Mouse (Mus musculus): ENCODE measurements at regions not wholly inside any gene's neighbourhood (a gene's known extent, or its start where the extent isn't known, plus 50 kb on each side); places are given as distances from the start of the nearest gene placed in this dataset.

DNA sequence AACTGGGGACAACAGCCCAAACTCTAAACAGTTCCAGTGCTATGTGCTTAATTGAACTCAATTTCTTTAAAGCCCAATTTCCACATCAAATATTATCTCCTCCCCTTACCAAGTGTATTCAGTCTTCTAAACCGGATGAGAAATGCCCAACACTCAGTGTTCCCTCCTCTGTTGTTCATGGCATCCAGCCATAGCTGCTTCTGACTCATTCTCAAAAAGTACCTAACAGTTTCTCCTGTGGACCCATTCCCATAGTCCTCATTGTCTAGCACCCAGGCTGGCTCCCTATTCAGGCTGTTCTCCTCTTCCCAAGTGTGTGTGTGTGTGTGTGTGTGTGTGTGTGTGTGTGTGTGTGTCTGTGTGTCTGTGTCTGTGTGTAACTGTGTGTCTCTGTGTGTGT lies 478.7 kb downstream of the Pdcd6ip start:
- intact Hi-C loops (cut with DNase I): no loop called here
- DNase-seq: no peak
- Histone ChIP-seq H3K4me3 (no peak overlapping the region), H3K27ac (no peak overlapping the region)
- TF ChIP-seq CTCF (IDR thresholded peaks at IDR 0.05): no peak

DNA sequence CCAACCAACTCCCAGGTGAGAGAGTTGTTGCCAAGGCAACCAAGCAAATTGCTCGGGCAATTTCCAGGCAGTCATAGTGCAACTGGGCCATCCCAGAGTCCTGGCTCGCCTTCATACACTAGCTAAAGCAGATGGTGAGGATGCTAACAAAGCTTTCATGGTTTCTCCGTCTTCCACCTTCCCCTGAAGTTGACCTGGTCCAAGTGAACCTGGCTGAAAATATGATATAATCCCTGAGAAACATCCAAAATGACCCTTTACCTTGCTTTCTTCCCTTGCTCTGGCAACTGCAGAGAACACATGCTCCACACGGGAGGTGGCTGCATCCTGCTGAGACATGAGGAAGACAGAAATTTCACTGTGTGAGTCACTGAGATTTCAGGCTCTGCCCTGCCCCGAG lies 494.1 kb downstream of the Pdcd6ip start:
- intact Hi-C loops (cut with DNase I): no loop called here
- TF ChIP-seq CTCF (IDR thresholded peaks at IDR 0.05): no peak
- H3K27ac ChIP-seq: no peak overlapping the region
- no peak overlapping the region for H3K4me3 ChIP-seq
- DNase-seq: no peak

DNA sequence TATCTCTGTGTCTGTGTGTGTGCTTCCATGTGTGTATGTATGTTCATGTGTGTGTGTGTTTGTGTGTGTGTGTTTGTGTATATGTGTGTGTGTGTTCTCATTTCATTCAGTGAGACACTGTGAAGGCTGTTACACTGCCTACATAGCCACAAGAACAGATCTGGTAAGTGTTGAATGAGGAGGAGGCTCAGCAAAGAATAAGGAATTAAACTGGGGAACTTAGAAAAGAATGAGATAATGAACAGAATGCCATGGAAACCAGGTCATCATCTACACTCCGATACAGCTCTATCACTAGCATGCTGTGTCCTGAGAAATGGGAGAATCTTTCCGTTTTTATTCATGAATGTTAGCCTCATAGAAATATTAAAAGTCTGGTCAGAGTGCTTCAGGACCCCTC lies 495.7 kb downstream of the Pdcd6ip start:
- no peak overlapping the region for H3K4me3 ChIP-seq
- no peak overlapping the region for H3K27ac ChIP-seq
- no peak for TF ChIP-seq CTCF (IDR thresholded peaks at IDR 0.05)
- no peak for DNase-seq
- intact Hi-C loops (cut with DNase I): no loop called here

DNA sequence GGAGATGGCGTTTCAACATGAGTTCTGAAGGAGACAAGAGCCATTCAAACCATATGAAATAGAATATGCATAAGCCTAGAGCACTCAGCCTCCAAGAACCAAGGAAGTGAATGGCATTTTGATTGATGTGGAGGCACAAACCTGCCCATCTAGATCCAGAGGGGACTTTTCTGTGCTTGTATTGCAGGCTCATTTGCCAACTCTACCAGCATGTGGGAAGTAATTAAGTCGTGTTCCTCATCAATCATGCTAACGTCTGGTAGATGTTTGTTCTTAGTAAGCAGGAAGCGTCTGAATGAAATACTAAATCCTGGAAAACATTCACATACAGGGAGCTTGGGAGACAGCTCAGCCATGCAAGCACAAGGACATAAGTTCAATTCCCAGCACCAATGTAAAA lies 499.9 kb downstream of the Pdcd6ip start:
- no peak for TF ChIP-seq CTCF (IDR thresholded peaks at IDR 0.05)
- intact Hi-C loops (cut with DNase I): no loop called here

DNA sequence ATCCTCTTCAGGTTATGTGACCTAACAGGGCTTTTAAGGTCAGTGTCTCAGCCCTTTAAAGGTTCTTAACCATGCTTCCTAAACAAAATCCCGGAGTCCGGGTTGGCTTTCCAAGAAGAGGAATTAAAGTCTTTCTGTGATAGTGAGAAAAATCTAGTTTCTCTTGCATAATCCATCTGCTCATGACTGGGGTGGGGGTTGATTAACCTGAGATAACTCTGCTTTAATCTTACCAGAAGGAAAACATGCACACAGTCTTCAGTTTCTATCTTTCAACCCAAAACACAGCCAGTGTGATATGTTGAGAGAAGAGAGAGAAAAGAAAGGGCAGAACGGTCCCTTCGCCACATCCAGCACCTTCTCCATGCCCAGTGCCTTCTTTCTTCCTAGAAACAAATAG lies 508.8 kb downstream of the Pdcd6ip start:
- Histone ChIP-seq H3K27ac (no peak overlapping the region), H3K4me3 (no peak overlapping the region)
- DNase-seq: no peak
- intact Hi-C loops (cut with DNase I): no loop called here
- TF ChIP-seq CTCF (IDR thresholded peaks at IDR 0.05): no peak

More for the DNA sequence above, 499.9 kb downstream of the Pdcd6ip start:
- Histone ChIP-seq H3K4me3 (no peak overlapping the region), H3K27ac (no peak overlapping the region)
- DNase-seq: no peak

DNA sequence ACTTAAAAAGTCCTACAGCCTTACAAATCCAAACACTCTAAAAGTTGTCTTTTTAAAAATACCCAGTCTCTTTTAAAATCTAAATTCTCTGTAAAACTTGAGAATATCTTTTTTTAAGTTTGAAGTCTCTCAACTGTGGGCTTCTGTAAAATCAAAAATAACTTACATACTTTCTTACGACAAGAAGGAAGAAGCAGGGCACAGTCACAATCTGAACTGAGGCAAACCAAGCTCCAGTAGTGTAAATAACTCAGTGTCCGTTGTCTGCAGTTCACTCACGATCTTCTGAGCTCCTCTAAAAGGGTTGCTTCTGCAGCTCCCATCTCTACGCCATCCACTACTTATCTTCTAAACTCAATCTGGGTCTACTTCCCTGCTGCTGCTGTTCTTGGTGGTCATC lies 512.5 kb downstream of the Pdcd6ip start:
- intact Hi-C loops (cut with DNase I): no loop called here
- TF ChIP-seq CTCF (IDR thresholded peaks at IDR 0.05): no peak
- H3K27ac ChIP-seq: no peak overlapping the region
- H3K4me3 ChIP-seq: no peak overlapping the region
- no peak for DNase-seq

DNA sequence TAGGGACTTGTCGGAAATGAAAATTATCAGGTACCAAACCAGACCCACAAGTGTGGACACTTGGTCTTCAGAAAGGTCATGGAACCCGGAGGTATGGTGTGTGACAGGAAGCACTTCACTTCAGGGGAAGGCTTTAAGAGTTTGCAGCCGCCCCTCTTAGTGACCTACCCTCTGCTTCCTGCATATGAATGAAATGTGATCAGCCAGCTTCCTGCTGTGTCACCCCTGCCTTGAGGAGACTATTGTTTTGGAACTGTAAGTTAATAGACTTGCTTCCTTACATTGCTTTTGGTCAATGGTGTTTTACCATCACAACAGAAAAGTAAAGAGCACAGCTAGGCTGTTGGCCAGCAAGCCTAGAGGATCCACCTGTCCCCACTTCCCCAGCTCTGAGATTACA lies 515.3 kb downstream of the Pdcd6ip start:
- Histone ChIP-seq H3K4me3 (no peak overlapping the region), H3K27ac (no peak overlapping the region)
- no peak for TF ChIP-seq CTCF (IDR thresholded peaks at IDR 0.05)
- intact Hi-C loops (cut with DNase I): no loop called here
- DNase-seq: no peak

DNA sequence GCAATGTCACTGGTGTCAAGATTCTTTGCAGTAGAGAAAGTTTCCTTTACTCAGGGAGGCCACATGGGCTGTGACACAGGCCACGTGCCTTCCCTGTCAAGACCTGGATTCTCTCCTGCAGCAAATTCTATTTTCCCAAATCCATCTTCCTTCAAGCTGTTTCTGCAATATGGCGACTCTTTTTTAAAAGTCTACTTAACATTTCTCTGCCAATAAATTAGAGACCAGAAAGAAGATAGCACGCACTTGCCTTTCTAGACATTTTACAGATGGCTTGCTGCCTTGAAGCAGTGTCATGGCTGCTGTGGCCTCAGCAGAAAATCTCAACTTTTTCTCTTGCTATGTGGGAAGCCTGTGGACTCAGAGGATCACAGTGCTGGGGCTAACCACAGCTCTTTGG lies 516.9 kb downstream of the Pdcd6ip start:
- intact Hi-C loops (cut with DNase I): no loop called here
- TF ChIP-seq CTCF (IDR thresholded peaks at IDR 0.05): no peak

DNA sequence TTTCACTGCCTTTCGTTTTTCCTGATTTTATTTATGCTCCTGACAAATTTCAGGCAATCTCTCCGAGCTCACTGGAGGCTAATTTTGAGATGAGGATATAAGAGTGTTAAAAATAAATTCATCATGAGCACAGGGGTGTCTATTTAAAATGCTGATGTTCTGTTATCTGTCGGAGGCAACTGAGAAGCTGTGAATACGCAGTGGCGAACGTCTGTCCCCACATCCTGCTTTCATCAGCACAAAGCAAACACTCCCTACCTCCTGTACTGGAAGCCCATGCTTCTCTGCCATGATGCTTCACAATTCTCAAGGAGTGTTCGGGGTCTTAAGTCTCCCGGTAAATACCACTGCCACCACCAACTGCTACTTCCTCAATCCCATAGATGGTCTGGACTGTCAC lies 526.9 kb downstream of the Pdcd6ip start:
- Histone ChIP-seq H3K4me3 (no peak overlapping the region), H3K27ac (no peak overlapping the region)
- intact Hi-C loops (cut with DNase I): no loop called here
- TF ChIP-seq CTCF (IDR thresholded peaks at IDR 0.05): no peak
- no peak for DNase-seq

More for the DNA sequence above, 516.9 kb downstream of the Pdcd6ip start:
- no peak overlapping the region for H3K4me3 ChIP-seq
- no peak overlapping the region for H3K27ac ChIP-seq
- DNase-seq: no peak

DNA sequence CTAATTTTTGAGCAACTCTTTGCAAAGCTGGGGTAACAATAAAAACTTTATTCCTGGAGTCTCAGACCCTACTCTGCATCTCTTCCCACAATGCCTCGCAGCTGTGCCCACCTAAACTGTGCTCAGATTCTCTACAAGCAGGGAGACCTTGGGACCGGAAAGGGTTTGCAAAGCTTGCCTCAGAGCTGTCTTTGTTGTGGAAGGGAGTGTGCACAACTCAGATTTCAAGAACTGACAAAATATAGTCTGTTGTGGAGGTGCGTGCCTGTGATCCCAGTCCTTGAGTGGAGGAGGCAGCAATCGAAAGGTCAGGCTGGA lies 530.2 kb downstream of the Pdcd6ip start:
- Histone ChIP-seq H3K4me3 (no peak overlapping the region), H3K27ac (no peak overlapping the region)
- no peak for DNase-seq
- TF ChIP-seq CTCF (IDR thresholded peaks at IDR 0.05): no peak
- intact Hi-C loops (cut with DNase I): no loop called here

DNA sequence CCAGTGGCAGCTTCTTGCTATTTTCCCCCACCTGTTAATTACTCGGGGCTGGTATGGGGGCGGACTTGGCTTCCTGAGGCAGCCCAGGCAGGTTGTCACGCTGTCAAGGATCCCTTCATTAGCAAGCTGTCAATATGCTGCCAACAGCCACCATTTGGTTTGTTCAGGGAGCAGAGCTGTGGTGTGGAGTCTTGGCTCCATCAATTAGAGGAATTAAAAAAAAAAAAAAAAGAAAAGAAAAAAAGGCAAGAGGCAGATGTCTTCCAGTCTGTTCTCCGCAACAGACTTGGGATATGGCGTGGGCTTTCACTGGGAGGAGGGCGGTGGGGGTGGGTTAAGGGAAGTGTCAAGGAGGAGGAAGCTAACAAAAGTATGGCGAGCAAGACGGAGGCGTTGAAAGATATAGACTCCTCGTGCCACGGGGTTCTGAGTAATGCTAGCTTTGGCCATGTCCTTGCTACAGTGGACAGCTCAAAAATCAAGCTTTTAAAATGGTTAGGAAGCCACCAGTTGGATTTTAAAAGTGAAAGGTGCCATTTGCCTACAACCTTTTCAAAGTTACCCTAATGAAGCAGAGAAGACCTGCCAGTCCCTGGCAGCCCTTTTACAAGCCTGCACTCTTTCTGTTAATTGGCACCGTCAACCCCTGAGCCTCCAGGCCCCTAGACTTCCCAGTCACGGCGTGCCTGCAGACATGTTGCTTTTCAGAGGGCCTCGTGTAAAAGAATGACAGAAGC lies 530.7 kb downstream of the Pdcd6ip start:
- Histone ChIP-seq H3K4me3 (no peak overlapping the region), H3K27ac (no peak overlapping the region)
- DNase-seq: no peak
- no peak for TF ChIP-seq CTCF (IDR thresholded peaks at IDR 0.05)
- intact Hi-C loops (cut with DNase I): no loop called here

DNA sequence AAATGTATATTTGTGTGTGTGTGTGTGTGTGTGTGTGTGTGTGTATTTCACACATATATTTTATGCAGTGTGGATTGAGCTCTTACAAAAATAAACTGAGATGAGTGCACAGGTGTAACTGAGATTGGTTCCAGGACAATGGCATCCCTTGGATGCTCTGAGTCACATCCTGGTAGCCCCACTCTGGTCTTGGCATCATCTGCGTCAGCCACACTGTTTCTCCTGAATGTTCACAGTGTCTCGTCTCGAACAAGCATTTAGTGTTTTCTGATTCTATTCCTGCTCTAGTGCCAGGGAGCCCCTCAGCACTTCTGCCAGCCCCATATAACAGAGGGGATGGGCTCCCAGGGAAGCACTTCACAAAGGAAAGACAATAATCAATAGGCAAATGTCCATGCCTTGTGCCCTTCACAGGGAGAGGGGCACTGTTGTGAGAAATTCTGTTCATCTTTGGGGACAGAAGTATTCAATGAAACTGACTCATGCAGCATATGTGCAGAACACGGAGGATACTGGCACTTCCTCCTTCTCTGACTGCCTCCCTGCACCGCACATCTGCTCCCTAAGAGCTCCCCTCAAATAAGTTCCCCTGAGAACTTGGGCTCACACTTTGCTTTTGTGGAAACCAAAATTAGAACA lies 536.2 kb downstream of the Pdcd6ip start:
- intact Hi-C loops (cut with DNase I): no loop called here

DNA sequence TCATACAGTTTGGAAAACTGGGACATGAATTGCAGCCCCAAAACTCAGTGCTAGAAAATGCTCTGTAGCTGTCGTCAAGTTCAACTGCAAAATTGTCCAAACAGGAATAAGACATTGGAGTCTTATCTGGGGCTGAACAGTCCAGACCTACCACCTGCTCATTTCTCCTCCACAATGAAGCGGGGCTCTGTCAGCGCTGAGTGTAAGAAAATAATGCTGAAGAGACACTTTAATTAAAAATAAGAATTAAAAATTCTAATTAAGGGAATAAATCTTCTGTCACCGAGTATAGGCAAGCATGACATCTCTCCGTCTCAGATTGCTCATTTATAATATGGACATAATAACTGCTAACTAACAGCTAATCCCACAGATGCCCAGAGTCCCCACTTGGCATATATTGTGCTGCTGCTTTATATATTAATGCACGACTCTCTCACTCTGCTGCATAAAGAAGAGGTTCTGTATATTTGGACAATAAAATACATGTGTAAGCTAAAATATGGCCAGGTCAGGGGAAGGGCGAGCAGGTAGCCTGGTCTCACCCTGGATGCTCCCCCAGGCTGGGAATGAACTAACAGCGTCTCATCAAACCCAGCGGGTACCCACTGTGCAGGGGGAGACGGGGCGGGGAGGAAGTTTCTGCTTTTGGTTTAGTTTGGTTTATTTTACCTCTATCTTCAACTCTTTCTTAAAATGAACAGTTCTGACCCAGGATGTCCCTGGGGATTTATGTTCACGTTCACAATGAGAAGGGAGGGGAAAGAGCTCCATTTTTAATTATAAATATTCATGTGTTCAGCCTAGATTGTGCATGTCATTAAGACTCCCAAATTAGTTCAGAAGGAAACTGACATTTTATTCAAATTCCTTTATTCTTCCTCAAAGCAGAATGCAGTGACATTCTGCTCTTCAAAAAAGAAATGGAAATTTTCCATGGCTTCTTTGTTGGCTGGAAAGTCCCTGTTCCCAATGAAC lies 544.9 kb downstream of the Pdcd6ip start:
- Histone ChIP-seq H3K27ac (no peak overlapping the region), H3K4me3 (no peak overlapping the region)
- no peak for TF ChIP-seq CTCF (IDR thresholded peaks at IDR 0.05)
- no peak for DNase-seq
- intact Hi-C loops (cut with DNase I): no loop called here

More for the DNA sequence above, 536.2 kb downstream of the Pdcd6ip start:
- DNase-seq: no peak
- no peak for TF ChIP-seq CTCF (IDR thresholded peaks at IDR 0.05)
- Histone ChIP-seq H3K4me3 (no peak overlapping the region), H3K27ac (no peak overlapping the region)
